Mouse (Mus musculus): ENCODE measurements at regions not wholly inside any gene's neighbourhood (a gene's known extent, or its start where the extent isn't known, plus 50 kb on each side); places are given as distances from the start of the nearest gene placed in this dataset.

DNA sequence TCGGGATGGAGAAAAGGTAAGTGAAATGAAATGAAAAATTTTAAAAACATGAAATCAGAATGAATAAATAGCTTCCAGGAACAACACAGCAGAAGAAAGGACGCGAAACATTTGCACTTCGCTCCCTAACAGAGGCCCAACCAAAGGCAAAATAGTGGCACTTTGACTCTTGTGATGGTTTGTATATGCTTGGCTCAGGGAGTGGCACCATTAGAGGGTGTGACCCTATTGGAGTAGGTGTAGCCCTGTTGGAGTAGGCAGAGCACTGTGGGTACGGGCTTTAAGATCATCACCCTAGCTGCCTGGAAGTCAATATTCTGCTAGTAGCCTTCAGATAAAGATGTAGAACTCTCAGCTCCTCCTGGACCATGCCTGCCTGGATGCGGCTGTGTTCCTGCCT is 154.0 kb upstream of the Fam78b start:
- no peak for TF ChIP-seq POLR2A (IDR thresholded peaks at IDR 0.05; ENCODE audit: borderline replicate concordance, extremely low read depth, insufficient read depth, insufficient read length, poor library complexity, severe bottlenecking)
- TF ChIP-seq CTCF (IDR thresholded peaks at IDR 0.05; ENCODE audit: borderline replicate concordance, extremely low read depth, insufficient read depth, insufficient read length) = no peak
- no peak for DNase-seq (ENCODE audit: low read depth)

DNA sequence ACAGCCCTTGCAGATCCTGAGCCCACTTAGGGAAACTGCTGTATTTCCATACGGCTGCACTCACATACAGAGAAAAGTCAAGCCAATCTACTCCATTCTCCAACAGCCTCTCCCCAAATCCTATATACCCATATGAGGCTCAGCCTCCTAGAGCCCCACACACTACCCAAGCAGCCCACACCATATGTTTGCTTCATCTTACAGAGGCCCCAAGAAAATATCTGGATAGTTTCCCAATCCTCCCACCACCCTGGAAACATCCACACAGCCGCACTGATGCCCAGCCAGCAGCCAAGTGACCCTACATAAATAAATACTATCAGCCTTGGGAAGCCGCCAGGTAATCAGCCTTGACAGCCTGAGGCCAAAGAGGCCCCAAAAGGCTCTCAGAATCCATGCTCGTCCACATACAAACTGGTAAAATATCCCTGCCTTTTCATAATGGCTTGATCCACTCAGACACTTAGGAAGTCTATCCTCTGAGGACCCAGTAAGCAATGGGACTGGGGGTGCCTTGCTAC is 153.1 kb upstream of the Fam78b start:
- DNase-seq (ENCODE audit: low read depth) = peak; percentile 33
- TF ChIP-seq POLR2A (IDR thresholded peaks at IDR 0.05; ENCODE audit: borderline replicate concordance, extremely low read depth, insufficient read depth, insufficient read length, poor library complexity, severe bottlenecking) = no peak
- no peak for TF ChIP-seq CTCF (IDR thresholded peaks at IDR 0.05; ENCODE audit: borderline replicate concordance, extremely low read depth, insufficient read depth, insufficient read length)

GRCm38 (mm10) chr1:166855988-166856387 is 145.2 kb upstream of the Fam78b start:
- TF ChIP-seq CTCF (IDR thresholded peaks at IDR 0.05; ENCODE audit: borderline replicate concordance, extremely low read depth, insufficient read depth, insufficient read length) = no peak
- no peak for DNase-seq (ENCODE audit: low read depth)

DNA sequence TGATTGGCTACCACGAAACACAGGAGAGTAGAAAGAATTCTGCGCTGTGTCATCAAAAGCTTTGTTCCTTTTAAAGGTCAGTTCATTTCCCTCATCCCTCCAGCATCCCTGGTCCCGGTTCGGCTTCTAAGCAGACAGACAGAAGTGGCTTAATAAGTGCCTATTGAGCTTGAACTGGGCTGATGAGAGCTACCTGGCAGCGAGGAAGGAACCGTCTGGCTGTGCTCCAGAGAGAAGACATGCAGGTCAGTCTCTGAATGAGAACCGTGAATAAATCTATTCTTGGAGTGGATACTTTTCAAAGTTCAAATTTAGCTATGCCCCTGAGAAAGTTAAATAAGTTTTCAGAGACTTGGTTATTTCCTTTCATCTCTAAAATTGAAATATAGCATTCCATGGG is 135.0 kb upstream of the Fam78b start:
- DNase-seq (ENCODE audit: low read depth) = peak; percentile 15
- TF ChIP-seq CTCF (IDR thresholded peaks at IDR 0.05; ENCODE audit: borderline replicate concordance, extremely low read depth, insufficient read depth, insufficient read length) (no peak), POLR2A (IDR thresholded peaks at IDR 0.05; ENCODE audit: borderline replicate concordance, extremely low read depth, insufficient read depth, insufficient read length, poor library complexity, severe bottlenecking) (no peak)

GRCm38 (mm10) chr1:166871258-166871657 is 130.0 kb upstream of the Fam78b start:
- no peak for TF ChIP-seq POLR2A (IDR thresholded peaks at IDR 0.05; ENCODE audit: borderline replicate concordance, extremely low read depth, insufficient read depth, insufficient read length, poor library complexity, severe bottlenecking)
- TF ChIP-seq CTCF (IDR thresholded peaks at IDR 0.05; ENCODE audit: borderline replicate concordance, extremely low read depth, insufficient read depth, insufficient read length) = no peak
- no peak for DNase-seq (ENCODE audit: low read depth)

DNA sequence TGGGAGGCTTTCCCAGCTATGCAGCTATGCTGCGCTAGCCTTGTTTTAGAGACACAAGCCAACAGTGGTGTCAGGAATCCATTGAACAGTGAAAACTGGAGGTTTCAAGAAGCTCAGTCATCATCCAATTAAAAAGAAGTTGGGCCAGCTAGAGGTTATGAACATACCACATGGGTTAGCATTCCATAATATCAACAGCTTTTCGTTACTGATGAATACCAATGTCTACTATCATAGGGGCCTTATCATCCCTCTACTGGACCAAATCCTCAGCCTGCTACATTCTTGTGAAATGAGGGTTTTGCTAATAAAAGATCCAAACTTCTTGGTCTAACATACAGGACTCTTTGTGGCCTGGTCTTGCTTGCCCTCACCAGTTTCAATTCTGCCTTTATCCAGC is 124.8 kb upstream of the Fam78b start:
- no peak for DNase-seq (ENCODE audit: low read depth)
- TF ChIP-seq CTCF (IDR thresholded peaks at IDR 0.05; ENCODE audit: borderline replicate concordance, extremely low read depth, insufficient read depth, insufficient read length) (no peak), POLR2A (IDR thresholded peaks at IDR 0.05; ENCODE audit: borderline replicate concordance, extremely low read depth, insufficient read depth, insufficient read length, poor library complexity, severe bottlenecking) (no peak)

- no peak for DNase-seq (ENCODE audit: low read depth)
- TF ChIP-seq CTCF (IDR thresholded peaks at IDR 0.05; ENCODE audit: borderline replicate concordance, extremely low read depth, insufficient read depth, insufficient read length) = no peak
- TF ChIP-seq POLR2A (IDR thresholded peaks at IDR 0.05; ENCODE audit: borderline replicate concordance, extremely low read depth, insufficient read depth, insufficient read length, poor library complexity, severe bottlenecking) = no peak
These were observed 118.0 kb upstream of the Fam78b start for GRCm38 (mm10) chr1:166883215-166883614.

- DNase-seq (ENCODE audit: low read depth) = no peak
- TF ChIP-seq POLR2A (IDR thresholded peaks at IDR 0.05; ENCODE audit: borderline replicate concordance, extremely low read depth, insufficient read depth, insufficient read length, poor library complexity, severe bottlenecking) (no peak), CTCF (IDR thresholded peaks at IDR 0.05; ENCODE audit: borderline replicate concordance, extremely low read depth, insufficient read depth, insufficient read length) (no peak)
These were observed 105.3 kb upstream of the Fam78b start for GRCm38 (mm10) chr1:166895945-166896344.

DNA sequence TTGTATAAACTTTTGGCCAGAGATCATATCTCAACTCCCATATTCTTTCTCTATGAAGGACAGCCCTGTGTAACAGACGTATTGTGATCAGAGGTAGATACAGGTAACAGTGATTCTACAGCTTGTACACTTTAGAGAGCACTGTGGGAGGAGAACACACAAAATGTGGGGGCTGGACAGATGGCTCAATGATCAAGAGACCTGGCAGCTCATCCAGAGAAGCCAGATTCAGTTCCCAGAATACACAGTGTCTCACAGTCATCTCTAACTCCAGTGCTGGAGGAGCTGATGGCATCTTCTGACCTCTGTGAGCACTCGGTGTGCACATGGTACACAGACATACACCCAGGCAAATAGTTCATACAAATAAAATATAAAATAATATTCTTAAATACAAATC is 102.5 kb upstream of the Fam78b start:
- DNase-seq (ENCODE audit: low read depth) = no peak
- TF ChIP-seq POLR2A (IDR thresholded peaks at IDR 0.05; ENCODE audit: borderline replicate concordance, extremely low read depth, insufficient read depth, insufficient read length, poor library complexity, severe bottlenecking) = no peak
- TF ChIP-seq CTCF (IDR thresholded peaks at IDR 0.05; ENCODE audit: borderline replicate concordance, extremely low read depth, insufficient read depth, insufficient read length) = no peak

GRCm38 (mm10) chr1:166899238-166899637 is 102.0 kb upstream of the Fam78b start:
- DNase-seq (ENCODE audit: low read depth) = no peak
- TF ChIP-seq POLR2A (IDR thresholded peaks at IDR 0.05; ENCODE audit: borderline replicate concordance, extremely low read depth, insufficient read depth, insufficient read length, poor library complexity, severe bottlenecking) (no peak), CTCF (IDR thresholded peaks at IDR 0.05; ENCODE audit: borderline replicate concordance, extremely low read depth, insufficient read depth, insufficient read length) (no peak)

GRCm38 (mm10) chr1:166900028-166900427 is 101.2 kb upstream of the Fam78b start:
- TF ChIP-seq CTCF (IDR thresholded peaks at IDR 0.05; ENCODE audit: borderline replicate concordance, extremely low read depth, insufficient read depth, insufficient read length) = no peak
- no peak for TF ChIP-seq POLR2A (IDR thresholded peaks at IDR 0.05; ENCODE audit: borderline replicate concordance, extremely low read depth, insufficient read depth, insufficient read length, poor library complexity, severe bottlenecking)
- DNase-seq (ENCODE audit: low read depth) = no peak

DNA sequence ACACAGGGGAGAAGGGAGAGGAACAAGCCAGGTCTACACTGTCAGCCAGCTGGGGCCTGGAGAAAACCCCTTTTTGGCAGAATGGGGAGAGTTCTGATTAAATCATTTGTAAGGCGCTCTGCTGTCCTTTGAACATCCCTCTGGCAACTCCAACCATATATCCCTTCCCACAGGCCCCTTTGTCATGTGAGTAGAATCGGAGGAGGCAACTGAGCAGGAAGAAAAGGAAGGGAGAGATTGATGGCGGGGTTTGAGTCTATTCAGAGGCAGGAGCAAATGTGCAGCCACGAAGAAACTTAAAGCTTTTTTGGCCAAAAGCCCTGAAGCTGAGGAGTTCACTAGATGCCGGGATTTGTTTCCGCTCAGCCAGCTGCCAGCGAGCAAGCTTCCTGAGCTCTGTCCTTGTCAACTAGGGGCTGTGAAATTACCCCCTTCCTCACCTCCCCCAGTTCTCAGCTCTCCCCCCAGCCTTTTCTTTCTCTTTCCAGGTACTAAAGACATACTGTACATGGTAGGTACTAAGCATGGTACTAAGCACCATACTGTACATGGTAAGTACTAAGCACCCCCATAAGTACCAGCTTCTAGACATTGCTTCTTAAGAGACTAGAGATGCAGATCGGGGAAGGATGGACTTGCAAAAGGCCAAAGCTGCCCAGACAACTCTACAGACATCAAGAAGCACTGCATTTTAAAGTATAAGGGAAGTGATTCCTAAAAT is 100.6 kb upstream of the Fam78b start:
- TF ChIP-seq POLR2A (IDR thresholded peaks at IDR 0.05; ENCODE audit: borderline replicate concordance, extremely low read depth, insufficient read depth, insufficient read length, poor library complexity, severe bottlenecking) (no peak), CTCF (IDR thresholded peaks at IDR 0.05; ENCODE audit: borderline replicate concordance, extremely low read depth, insufficient read depth, insufficient read length) (no peak)
- peak; percentile 90 for DNase-seq (ENCODE audit: low read depth)
